Mouse (Mus musculus): ENCODE measurements at regions not wholly inside any gene's neighbourhood (a gene's known extent, or its start where the extent isn't known, plus 50 kb on each side); places are given as distances from the start of the nearest gene placed in this dataset.

DNA sequence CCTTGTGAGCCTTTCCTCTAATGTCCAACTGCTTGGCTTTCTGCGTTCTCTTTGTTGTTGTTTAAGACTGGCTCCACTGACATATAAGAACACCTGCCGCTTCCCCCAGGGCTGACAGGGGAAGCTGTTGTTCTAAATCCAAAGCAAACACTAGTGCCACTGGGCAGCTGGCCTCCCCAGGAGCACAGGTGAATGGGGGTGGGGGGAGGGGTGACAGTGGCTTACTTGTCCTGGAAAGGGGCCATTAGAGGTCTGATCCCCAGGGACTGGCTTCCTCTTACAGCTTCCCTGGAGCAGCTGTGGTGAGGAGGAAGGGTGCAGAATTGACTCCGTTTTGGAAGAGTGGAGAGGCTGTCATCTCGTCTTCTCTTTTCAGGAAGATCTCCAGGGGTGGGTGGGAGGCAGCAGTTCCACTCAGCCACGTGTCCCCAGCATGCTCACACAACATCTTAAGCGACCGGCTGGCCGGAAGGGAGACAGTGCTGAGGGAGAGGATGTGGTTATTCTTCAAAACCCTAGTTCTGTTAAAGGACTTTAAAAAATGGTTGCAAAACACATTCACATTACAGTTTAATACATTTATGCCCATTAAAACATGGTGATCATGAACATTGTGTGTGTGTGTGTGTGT is 688.5 kb upstream of the Car8 start:
- no peak overlapping the region for H3K4me3 ChIP-seq
- H3K9me3 ChIP-seq (replicated peaks) = no peaks in the 10 kb centered on the region
- peaks cover 17% of the 10 kb centered on the region for H3K4me1 ChIP-seq

DNA sequence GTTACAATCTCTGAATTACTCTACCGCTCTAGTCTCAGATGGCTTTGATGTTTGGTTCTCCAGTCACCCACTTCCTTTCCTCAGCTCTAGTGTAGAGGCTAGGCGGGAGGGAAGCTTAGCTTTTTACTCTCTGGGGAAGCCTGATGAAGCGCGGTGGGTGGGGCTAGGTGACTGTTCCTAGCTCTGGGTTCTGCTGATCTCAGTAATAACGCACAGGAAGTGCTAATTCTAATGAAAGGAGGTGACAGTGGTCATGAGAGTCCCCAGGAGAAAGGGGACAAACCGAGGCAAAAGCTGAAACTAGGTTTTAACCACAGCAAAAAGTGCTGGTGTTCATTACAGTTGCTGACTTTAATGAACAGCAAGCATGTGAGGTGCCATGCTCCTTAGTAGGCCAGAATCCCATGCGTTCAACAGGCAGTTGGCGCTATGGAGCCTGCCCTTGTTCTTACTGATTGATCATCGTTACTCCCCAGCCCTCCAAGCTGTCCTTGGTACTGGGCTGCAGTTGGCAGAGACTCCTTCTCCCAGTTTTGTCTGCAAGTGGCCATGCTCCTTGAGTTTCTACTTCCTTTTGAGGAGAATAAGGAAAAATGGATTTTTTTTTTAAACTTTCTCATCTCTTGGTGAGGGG is 687.9 kb upstream of the Car8 start:
- no peak overlapping the region for H3K27ac ChIP-seq
- H3K36me3 ChIP-seq = no peaks in the 10 kb centered on the region
- peaks cover 8% of the 10 kb centered on the region; the same call in 1 of the 2 replicates for H3K27me3 ChIP-seq (replicated peaks)
- no peak overlapping the region for H3K4me2 ChIP-seq
- H3K4me1 ChIP-seq = peaks cover 20% of the 10 kb centered on the region
- WGBS (ENCODE audit: insufficient replicate concordance) = 16% methylated on average over 9 of the region's 9 CpGs
- H3K9ac ChIP-seq = no peak overlapping the region
- no peak overlapping the region for H3K4me3 ChIP-seq
- ATAC-seq = no peak
- no peaks in the 10 kb centered on the region for H3K9me3 ChIP-seq (replicated peaks)

More for the DNA sequence above, 688.5 kb upstream of the Car8 start:
- no peaks in the 10 kb centered on the region for H3K36me3 ChIP-seq
- H3K27me3 ChIP-seq (replicated peaks) = peaks cover 7% of the 10 kb centered on the region; the same call in 1 of the 2 replicates
- ATAC-seq = no peak
- no peak overlapping the region for H3K4me2 ChIP-seq
- 31% methylated on average over 8 of the region's 8 CpGs for WGBS (ENCODE audit: insufficient replicate concordance)
- H3K9ac ChIP-seq = no peak overlapping the region
- H3K27ac ChIP-seq = no peak overlapping the region

DNA sequence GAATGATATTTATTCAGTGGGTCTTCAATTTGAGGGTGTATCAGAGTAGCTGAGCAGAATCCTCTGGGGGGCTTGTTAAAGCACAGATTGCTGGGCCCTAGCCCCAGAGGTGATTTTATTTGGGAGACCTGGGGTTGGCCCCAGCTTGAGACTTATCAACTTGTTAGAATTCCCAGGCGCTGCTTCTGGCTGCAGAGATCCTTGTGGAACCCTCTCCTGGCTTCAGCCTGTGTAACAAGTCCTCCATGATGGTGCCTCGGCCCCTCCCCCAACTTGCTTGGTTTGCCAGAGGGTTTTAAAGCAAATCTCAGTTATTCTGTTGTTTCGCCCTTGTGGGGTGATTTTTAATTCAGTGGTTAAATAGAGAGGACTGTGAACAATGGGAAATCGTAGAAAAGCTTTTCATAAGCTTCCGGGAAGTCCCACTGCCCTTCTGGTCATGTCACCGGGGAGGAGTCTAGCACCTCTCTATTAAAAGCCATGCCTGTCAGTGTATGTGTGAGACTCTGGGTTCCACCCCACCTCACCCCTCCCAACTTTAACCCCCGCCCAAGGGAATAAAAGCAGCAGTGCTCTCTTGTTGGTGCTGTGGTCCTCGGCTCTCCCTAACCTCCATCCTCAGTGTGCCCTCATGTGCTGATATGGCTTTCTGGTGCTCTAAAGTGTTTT is 684.0 kb upstream of the Car8 start:
- Histone ChIP-seq H3K9me3 (replicated peaks) (no peaks in the 10 kb centered on the region), H3K4me3 (no peak overlapping the region), H3K4me1 (peaks cover 20% of the 10 kb centered on the region), H3K36me3 (no peaks in the 10 kb centered on the region), H3K9ac (no peak overlapping the region), H3K4me2 (no peak overlapping the region), H3K27me3 (replicated peaks) (peaks cover 18% of the 10 kb centered on the region; the same call in 1 of the 2 replicates), H3K27ac (no peak overlapping the region)
- ATAC-seq = no peak
- WGBS (ENCODE audit: insufficient replicate concordance) = 50% methylated on average over 8 of the region's 8 CpGs

DNA sequence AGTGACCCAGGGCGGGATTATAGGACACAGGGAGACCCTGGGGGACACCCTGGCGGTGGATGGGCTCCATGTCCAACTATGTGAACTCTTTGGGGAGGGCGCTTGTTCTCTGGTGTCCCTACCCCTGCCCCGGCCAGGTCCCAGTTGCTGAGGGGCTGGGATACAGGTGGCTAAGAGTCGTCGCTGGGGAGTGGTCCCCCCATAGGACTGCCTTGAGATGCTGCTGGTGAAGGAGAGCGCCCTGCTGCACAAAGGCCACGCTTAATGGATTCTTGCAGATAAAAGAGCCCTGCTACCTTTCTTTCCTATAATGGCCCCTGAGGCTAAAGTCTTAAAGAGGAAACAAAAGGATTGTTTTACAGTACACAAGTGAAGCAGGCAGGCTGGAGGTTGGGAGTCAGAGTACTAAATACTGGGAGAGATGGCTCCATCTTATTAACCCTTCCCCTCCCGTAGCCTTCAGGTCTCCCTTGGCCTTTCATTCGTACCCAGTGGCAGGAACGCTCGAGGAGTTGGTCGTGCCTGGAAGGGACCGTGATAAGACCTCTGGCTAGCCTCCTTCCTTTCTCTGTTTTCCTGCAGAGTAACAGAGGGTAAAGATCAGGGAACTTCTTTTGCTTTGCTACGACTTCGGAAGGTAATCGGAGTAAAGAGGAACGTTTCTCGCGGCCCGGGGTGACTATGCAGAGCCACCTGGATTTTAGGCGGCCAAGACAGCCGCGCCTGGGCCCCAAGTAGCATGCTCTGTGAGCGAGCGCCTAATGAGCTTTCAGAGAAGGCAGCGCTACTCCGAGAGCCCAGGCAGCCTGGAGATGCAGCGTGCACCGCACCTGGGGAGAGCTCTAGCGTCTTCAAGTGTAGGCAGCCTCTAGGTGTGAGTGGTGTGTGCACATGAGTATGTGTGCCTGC is 682.9 kb upstream of the Car8 start:
- H3K36me3 ChIP-seq = no peaks in the 10 kb centered on the region
- H3K4me3 ChIP-seq = peak overlapping the region; percentile 19
- no peaks in the 10 kb centered on the region for H3K9me3 ChIP-seq (replicated peaks)
- no peak overlapping the region for H3K27ac ChIP-seq
- H3K9ac ChIP-seq = no peak overlapping the region
- peak overlapping the region; percentile 58 for H3K4me2 ChIP-seq
- ATAC-seq = no peak
- peaks cover 18% of the 10 kb centered on the region; the same call in 1 of the 2 replicates for H3K27me3 ChIP-seq (replicated peaks)
- peaks cover 12% of the 10 kb centered on the region for H3K4me1 ChIP-seq
- 13% methylated on average over 31 of the region's 31 CpGs for WGBS (ENCODE audit: insufficient replicate concordance)

DNA sequence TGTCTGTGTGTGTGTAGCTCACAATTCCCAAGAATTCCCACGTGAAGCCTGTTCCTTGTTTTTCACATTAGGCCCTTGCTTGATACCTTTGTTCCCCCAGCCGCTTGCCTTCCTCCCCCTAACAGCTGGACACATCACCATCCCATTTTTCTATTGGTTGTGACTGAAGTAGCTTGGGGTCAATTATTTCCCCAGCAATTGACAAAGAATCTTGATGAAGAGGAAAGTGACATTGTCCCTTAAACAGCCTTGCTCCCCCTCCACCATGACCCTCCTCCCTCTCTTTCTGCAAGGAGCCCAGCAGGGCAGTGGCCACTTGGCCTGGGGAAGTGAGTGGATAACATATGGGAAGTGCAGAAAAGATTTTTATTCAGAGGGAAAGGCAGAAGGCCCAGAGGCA is 681.5 kb upstream of the Car8 start:
- Histone ChIP-seq H3K27ac (no peak overlapping the region), H3K9me3 (replicated peaks) (no peaks in the 10 kb centered on the region), H3K36me3 (no peaks in the 10 kb centered on the region), H3K27me3 (replicated peaks) (peaks cover 18% of the 10 kb centered on the region; the same call in 1 of the 2 replicates), H3K9ac (no peak overlapping the region), H3K4me2 (no peak overlapping the region), H3K4me1 (peaks cover 9% of the 10 kb centered on the region), H3K4me3 (no peak overlapping the region)
- no peak for ATAC-seq
- 48% methylated on average over 2 of the region's 2 CpGs for WGBS (ENCODE audit: insufficient replicate concordance)

DNA sequence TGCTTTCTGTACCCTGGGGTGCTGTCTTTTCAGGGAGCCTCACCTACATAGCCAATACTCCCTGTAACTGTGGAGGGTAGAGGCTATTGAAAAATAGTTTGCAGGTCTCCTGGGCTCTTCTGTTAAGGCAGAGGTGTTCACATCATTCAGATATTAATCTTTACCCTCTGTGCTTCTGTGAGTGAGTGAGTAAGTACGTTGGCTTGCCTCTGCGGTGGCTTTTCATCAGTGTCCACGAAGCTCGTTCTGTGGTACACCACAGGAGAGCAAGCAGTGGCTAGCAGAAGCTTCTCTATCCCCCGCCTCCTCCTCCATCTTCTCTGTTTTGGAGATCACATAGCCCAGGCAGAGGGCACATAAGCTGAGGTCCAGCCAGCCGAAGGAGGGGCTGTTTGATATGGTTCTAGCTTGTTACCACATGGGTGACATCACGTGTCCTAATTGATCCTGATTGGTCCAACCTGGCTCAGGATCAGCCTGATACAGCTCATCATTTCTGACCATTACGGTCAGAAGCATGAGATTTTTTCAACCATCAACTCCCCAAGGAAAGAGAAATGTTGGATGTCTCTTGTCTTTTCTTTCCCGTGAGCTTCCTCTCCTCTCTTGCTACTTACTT is 680.6 kb upstream of the Car8 start:
- no peak for ATAC-seq
- 47% methylated on average over 9 of the region's 9 CpGs for WGBS (ENCODE audit: insufficient replicate concordance)

More for the DNA sequence above, 680.6 kb upstream of the Car8 start:
- no peaks in the 10 kb centered on the region for H3K9me3 ChIP-seq (replicated peaks)
- H3K27ac ChIP-seq = no peak overlapping the region
- no peak overlapping the region for H3K9ac ChIP-seq
- peaks cover 9% of the 10 kb centered on the region for H3K4me1 ChIP-seq
- no peaks in the 10 kb centered on the region for H3K36me3 ChIP-seq
- no peak overlapping the region for H3K4me2 ChIP-seq
- peaks cover 18% of the 10 kb centered on the region; the same call in 1 of the 2 replicates for H3K27me3 ChIP-seq (replicated peaks)
- H3K4me3 ChIP-seq = no peak overlapping the region
